Mouse (Mus musculus): Measurements from ENCODE around the gene Rassf5.

Gene Rassf5

DNA sequence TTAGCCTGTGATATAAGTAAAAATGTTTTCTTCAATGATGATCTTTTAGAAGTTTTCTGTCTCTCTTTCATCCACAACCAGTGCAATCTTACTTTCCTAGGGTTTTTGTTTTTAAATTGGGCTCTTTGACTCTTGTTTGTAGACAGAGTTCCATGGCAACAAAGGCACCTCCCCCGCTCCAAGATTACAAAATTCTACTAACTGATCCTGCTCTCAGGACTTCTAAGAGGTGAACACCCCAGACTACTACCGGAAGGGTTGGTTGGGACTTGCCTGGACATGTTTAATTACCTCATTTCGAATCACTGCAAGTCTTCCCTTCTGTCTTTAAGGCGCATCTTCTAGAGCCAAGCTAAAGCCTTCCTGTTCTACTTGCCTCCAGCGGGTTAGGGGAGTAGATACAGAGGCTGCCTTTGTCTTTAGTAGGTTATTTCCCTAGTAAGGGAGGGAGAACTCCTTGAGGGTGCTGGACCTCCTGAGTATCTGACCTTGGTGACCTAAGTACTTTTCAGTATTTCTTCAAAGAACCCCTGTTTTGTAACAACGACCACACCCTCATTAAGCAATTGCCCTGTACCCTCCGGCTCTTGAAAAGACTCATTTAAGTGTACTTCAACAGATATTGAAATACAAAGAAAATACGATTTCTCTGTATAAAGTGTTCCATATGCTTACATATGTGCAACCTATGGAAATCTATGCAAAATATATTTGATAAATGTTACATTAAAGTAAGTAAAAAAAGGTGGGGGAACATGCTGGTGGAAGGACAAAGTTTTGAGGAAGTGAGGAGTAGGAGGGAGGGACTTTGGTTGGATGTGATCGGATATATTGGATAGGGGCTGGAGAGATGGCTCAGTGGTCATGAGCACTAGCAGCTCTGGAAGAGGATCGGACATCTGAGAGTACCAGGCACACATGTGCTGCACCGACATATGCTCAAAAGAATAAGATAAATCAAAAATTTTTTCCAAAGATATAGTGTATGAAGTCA is 105.7 kb downstream of the Rassf5 start:
- intact Hi-C loops (cut with DNase I): no loop called here

DNA sequence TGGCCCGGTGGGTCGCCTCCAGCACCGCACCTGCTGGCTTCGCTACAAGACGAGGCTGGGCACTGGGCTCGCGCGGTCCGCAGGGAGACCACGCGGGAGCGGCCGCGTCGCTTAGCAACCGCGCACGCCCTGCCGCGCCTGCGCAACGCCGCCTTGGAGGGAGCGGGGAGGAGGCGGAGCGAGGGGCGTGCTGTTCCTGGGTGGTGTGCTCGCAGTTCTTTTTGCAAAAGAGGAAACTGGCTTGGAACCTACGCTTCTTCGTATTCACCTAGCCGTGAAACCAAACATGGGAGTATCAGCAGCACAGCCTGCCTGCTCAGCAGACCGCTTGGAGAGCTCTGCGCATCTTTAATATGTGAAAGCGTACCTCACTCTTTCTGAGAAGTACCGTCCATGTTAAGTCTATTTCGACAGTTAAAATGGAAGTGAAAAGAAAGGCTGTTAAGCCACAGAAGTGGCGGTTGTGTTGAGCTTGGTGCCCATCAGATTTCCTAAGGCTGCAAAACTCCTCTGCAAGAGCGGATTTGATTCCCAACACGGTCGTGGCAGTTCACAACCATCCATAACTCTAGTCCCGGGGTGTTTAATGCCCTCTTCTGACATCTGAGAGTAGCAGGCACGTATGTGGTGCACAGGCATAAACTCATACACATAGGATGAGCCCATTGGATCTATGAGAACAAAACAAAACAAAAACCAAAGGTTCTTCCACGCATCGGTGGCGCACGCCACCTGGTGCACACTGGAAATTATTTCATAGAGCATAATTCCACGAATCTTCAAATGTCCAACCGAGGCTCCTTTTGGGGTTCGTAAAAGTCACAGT is 106.7 kb downstream of the Rassf5 start, which contains the start of gene Dyrk3:
Gene Dyrk3, minus strand, starts transcription at position 150 of the 826 bp plus-strand sequence.
- intact Hi-C loops (cut with DNase I): no loop called here

- intact Hi-C loops (cut with DNase I): no loop called here
Observed at GRCm38 (mm10) chr1:131137717-131138118, 107.3 kb downstream of the Rassf5 start.

- intact Hi-C loops (cut with DNase I): no loop called here
Observed at GRCm38 (mm10) chr1:131137111-131137510, 107.9 kb downstream of the Rassf5 start.

- intact Hi-C loops (cut with DNase I): no loop called here
Observed at GRCm38 (mm10) chr1:131135960-131136629, 109.0 kb downstream of the Rassf5 start.

DNA sequence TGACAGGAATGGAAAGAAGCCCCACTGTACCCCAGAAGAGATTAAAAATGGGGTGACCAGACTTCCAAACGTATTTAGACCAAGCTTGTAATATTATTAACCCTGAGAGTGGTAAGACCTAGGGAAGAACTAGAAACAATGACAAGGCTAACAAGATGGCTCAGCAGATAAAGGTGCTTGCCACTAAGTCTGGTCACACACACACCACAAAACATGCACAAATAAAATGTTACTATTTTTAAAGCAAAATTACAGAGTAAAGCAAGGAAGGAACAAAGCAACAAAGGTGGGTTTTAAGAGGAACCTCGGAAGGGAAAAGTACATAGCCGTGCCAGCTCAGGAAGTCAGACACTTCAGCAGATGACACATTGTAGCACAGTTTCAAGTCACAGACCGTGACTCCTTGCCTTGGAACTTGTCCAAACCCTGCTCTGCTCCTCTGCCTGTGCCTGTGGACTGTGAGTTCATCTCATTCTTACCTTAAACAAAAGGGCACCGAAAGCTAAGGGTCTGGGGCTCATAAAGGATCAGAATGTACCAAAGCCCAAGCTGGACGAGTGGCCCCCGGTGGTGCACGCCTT is 110.0 kb downstream of the Rassf5 start:
- intact Hi-C loops (cut with DNase I): no loop called here

GRCm38 (mm10) chr1:131134231-131134630 is 110.8 kb downstream of the Rassf5 start:
- intact Hi-C loops (cut with DNase I): no loop called here

Data from adrenal gland (tissue).